Mouse (Mus musculus): Measurements from ENCODE around the gene Hdac7.

Hdac7 gene

DNA sequence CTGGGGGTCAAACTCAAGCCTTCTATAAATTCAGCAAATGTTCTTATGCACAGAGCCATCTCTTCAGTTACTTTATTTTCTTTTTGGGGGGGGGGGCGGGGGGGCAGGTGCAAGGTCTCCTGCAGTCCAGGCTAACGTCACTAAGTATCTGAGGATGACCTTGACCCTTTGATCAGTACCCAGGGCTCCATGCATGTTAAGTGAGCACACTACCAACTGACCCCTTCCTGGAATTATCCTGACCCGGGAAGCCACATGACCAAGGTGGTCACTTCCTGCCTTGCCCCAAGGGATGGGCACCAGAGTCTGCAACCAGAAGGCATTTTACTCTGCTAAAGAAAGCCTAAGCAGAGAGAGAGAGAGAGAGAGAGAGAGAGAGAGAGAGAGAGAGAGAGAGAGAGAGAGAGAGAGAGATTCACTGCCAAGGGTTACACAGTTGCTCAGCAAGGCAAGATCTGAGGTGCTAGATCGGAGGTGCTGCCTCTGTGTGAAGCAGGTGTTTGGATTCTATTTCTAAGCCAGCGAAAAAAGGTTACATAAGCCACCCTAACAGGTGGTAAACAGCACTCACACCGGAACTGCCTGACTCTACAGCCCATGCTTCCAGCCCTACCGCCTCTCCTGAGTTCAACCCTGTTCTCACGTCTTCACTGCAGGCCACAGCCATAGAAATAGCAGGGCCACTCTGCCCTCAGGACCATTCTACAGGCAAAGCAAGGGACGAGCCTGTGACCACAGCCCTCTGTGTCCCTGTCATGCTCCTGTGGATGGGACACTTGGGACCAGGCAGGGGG, 80.8 kb downstream of the Hdac7 start:
- no peak for DNase-seq

DNA sequence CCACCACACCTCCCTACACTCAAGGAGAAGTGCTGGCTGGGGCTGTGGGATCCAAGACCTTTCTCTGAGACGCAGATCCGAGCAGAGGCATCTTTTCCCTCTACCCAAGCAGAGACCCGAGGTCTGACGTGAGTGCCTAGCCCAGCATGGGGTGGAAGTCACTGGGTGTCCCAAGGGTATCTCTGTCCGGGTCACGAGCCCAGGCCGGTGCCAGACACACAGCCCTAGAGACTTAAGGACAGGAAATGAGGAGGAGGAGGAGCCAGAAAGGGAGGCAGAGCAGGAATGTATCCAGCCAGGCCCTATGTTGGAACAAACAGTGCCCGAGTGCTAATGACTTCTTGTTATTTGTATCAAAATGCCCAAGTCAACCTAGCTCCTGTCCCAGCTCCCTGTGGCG, 81.6 kb downstream of the Hdac7 start:
- no peak for DNase-seq

DNA sequence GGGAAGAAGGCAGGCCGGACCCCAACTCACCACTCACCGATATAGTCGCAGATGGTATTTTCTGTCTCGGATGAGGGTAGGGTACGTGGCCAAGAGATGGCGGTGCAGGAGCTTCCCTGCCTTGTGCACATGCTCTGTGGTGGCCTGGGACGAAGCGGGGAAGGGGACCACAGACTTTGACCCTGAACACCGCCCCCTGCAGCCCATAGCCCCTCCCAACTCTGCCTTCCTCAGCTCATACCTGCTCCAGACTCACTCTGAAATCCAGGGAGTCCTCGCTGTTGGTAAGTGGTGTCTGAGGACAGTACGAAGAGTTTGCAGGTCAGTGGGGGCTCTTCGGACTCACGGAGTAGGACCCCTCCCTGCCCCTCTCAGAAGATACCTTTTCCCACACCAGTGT, 82.9 kb downstream of the Hdac7 start:
- no peak for DNase-seq

DNA sequence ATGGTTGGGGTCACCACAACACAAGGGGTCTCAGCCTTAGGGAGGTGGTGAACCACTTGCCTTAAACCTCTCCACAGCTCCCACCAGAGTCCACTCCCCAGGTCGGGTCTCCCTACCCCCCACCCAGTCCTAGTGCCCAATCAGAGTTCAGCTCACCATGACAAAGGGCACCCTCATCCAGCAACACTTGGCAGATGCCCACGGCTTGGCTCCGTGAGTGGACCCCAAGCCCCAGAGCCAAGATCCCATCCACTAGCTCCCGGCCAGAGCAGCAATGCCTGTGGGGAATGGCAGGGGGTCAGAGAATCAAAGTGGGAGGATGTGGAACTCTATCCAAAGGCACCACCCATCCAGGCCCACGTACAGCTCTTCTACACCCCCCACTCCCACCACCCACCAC, 83.3 kb downstream of the Hdac7 start:
- no peak for DNase-seq

DNA sequence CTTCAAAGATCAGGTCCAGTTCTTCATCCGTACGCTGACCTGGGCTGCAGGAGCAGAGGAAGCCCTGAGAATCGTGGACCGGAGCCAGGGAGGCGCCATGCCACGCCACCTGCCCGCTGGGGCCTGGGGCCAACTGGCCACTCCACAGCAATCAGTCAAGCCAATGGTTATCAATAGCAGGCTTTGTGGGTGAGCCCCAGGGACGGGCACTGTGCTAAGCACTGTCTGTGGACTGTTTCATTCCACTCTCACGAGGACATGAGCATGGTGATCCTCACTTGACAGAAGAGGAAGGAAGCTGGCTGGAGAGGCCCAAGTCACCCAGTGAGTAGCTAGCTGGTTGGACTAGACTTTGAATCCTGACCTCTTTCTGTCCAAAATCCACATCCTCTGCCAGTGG, 84.3 kb downstream of the Hdac7 start:
- peak; percentile 65 for DNase-seq

DNA sequence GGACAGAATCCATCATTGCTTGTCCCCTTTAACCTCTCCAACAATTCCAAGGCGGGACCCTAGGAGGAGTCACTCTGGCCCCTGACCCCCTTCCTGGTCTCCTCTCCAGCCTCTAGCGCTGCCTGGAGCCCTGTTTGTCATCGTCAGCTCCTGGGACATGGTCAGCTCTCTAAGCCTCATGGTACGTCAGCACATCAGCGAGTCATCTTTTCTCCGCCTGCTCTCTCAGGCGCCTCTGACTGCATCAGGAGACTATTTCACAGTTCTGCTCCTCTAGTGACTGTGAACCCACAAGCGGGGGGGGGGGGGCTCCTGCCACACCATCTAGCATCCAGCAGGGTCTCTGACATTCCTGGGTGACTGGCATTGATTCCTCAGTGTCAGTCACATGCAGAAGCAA, 88.9 kb downstream of the Hdac7 start:
- DNase-seq, result no peak

DNA sequence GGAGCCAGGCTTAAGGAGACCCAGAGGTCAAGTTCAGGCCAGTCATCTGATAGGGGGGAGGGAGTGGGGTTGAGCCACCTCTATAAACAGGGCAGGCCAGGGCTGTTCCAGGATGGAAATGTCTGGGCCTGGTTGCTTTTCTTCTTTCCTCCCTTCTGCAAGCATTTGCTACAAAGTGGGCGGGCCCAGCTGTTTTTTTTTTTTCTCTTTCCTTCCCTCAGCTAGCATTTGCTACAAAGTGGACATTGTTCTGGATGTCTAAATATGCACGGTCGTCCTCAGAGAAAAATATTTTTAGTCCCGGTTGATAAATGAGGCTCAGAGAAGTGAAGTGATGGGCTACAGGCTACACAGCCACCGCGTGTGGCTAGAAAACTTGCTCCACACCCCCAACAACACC, 89.8 kb downstream of the Hdac7 start:
- no peak for DNase-seq

DNA sequence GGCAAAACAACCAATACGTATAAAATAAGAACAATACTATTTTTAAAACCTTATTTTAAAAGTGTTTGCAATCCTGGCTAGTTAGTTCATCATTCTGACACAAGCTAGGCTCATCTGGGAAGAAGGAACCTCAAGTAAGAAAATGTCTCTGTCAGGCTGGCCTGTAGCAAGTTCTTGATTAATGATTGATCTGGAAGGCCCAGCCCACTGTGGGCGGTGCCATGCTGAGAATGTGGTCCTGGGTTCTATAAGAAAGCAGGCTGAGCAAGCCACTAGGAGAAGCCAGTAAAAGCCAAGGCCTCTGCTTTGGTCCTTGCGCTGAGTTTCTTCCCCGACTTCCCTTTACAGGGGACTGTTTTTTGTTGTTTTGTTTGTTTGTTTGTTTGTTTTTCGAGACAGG, 91.8 kb downstream of the Hdac7 start:
- no peak for DNase-seq

DNA sequence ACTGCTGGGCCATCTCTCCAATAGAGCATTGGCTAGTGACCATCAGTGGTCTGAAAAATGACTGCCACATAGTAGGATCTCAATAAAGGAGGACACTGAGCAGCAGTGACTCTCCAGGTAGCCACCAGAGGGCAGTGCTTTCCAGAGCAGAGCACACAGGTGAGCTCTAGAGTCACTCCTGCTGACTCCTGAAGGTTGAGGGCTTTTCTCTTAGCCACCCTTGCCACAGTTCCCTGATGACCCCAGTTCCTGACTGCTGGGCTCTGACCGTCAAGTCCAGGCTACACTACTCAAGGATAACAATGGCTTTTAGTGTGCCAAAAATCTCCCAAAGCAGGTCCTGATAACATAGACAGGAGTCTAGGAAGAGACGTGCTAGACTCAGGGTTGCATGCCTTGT, 92.6 kb downstream of the Hdac7 start:
- DNase-seq, result no peak

DNA sequence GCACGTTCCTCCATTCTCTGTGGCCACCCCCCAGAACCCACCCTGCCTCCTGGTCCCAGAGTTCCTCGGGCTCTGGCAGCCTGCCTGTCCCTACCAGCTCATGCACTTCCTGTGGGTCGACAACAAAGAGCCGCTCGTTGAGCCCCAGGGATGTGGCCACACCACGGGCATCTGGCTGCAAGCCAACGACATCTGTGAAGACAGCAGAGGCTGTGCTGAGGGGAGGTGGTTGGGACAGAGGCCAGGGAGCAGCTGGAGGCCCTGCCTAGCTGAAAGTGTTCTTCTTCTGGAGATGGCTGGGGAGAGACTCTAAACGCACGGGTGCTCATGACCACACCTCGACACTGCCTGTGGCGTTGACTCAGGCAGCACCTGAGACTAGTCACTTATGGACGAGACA, 93.6 kb downstream of the Hdac7 start:
- peak; percentile 18 for DNase-seq

DNA sequence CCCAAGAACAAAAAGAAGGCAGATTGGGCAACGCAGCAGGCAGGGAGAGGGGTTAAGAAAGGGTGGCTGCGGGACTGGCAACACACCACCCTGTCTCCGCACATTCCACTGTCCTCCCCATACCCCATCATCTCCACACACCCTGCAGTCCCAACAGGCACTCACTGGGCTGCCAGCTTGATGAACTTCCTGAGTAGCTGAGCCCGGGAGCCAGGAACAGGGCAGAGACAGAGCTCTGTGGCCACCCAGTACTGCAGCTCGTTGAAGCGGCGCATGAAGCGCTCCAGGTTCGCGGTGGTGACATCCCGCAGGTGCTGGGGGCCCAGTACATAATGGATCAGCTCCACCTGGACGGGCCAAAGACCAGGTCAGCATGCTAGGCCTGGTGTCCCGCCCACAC, 94.5 kb downstream of the Hdac7 start:
- no peak for DNase-seq

DNA sequence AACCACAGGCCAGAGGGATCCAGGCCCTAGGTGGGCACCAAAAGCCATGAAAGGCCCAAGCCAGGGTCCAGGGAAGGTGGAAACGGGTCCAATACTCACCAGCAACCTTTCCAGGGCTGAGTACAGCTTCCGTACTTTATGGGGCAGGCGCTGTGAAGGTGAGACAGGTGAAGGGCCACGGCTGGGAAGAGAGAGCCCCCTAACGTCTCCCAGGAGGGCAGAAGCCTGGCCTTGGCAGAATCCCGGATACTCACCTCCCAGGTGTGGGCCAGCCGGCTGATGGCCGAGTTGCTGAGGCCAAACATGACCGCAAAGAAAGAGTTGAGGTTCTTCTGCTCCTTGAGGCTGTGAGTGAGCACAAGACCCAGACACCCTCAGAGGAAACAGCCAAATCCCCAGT, 94.9 kb downstream of the Hdac7 start:
- DNase-seq, result no peak

DNA sequence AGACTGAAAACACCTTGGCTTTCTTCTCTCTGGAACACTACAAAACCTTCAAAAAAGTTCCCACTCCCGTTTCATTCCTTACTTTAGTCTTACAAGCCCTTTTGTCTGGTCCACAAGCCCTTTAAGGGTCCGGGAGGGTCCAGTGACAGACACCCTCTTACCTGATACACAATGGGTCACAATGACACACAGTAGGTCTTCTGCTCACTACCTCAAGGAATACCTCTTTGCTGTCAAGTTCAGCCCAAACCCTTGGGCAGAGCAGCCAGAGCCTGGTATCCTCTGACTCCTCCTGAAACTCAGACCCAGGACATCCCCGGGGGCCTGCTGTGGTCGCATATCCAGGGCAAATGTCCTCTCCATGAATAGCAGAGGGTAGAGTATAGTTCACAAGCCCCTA, 95.3 kb downstream of the Hdac7 start:
- no peak for DNase-seq

DNA sequence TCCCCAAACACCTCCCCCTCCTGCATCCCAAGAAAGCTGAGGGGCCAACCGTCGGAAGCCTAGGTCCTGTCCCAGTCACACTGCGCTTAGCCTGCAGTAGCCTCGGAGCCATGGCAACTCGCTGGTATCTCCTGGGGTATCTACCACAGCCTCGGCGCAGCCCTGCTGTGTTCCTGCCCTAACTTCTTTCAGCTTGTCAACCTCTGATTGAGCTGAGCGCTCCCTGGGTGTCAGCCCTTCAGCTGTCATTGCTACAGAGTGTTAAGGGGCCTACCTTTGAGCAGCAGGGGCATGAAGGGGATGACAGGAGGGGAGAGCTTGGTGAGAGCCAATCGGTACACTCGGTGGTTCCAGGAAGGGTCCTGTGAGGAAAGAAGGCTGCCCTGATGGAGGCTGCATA, 96.0 kb downstream of the Hdac7 start:
- DNase-seq, result no peak

DNA sequence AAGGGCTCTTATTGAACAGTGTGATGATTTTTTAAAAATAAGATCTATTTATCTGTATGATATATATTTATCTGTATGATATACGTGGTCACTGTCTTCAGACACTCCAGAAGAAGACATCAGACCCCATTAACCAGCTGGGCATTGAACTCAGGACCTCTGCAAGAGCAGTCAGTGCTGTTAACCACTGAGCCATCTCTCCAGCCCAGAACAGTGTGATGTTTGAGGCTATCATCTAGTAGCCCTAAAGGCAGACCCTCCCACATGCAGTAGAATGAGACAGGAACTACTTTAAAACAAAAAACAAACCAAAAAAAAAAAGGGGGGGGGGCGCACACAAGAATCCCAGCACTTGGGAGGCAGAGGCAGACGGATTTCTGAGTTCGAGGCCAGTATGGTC, 96.8 kb downstream of the Hdac7 start:
- no peak for DNase-seq

DNA sequence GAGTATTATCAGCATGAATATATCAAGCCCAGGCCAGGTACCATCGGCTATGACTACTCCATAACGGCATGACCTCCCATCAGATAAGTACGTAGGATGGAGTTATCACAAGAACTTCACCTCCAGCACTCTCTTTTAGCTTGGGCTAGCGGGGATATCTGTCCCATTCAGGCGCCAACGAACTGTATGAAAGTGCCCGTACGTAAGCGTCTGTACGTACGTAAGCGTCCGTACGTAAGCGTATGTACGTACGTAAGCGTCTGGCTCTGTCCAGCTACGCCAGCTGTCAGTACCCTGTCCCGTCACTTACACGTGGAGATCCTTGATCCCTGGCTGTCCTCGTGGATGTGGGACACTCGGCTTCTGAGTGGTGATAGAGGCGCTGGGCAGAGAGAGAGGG, 97.6 kb downstream of the Hdac7 start:
- no peak for DNase-seq

DNA sequence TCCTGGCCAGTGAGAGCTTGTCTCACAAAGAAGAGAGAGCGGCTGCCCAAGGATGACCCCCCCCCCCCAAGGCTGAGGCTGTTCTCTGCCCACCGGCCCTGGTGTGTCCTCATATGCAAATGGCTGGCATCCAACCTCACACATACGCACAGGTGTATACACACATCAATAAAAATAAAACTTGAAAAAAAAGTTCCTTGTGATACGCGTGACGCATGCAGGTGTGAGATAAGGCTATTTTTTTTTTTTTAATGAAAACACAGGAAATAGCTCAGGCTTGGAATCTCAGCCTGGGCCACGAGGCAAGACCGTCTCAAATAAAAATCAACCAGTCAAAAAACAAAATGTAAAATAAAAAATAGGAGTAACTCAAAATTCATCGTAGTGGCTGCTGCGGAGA, 98.0 kb downstream of the Hdac7 start:
- DNase-seq, result no peak

DNA sequence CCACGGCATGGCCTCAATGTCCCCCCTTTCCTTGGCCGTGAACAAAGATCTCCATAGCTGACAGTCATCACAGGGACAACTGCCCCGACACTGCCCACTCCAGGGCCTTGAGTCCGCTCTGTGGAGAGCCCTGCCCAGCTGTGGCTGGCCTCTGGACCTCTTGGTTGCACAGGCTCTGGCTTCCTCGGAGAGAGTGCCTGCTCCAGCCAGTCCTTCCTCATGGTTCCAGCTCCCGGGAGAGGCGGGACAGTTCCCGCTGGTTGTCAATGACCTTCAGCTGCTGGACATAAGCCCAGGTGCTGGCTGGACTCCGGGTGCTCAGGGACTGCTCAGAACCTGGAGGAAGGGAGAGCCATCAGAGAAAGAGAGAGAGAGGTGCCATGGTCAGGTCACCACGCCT, 99.0 kb downstream of the Hdac7 start:
- no peak for DNase-seq

DNA sequence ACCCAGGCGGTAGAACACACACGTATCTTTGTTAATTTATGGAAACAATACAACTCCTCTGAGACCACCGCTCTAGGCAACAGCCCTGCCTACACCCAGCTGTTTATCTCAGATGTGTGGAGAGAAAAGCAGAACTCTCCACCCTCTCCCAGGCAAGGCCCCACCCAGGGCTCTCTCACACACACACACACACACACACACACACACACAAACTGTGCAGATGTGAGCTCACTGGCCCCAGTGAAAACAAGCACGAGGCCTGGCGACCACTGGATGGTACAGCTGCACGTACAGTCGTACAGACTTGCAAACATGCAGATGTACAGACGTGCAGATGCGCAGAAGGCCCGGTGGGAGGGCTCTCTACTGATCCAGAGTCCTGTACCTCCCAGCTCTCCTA, 99.4 kb downstream of the Hdac7 start:
- DNase-seq, result no peak

DNA sequence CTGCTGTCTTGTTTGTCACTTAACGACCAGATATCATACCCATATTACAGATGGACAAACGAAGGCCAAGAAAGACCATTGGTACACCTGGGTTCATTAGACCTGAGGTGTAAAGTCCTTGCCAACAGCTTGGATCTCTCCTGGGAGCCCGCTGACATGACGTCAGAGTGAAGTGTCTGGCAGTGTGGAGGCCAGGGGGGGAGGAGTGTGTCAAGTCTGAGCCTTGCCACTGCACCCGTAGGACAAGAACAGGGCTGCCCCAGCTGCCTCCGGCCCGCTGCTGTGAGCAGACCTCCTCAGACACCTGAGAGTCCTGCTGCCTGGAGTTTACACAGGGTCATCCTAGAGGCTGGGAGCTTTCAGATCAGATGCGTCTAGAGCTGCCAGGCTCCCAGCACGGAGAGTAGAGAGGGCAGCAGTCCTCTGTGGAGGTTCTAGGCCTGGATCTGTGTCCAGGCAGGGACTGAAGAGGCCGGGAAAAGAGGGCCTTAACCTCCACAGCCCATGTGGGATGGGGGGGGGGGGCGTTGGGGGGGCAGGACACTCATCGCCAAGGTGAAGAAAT, 100.3 kb downstream of the Hdac7 start:
- DNase-seq, result no peak

DNA sequence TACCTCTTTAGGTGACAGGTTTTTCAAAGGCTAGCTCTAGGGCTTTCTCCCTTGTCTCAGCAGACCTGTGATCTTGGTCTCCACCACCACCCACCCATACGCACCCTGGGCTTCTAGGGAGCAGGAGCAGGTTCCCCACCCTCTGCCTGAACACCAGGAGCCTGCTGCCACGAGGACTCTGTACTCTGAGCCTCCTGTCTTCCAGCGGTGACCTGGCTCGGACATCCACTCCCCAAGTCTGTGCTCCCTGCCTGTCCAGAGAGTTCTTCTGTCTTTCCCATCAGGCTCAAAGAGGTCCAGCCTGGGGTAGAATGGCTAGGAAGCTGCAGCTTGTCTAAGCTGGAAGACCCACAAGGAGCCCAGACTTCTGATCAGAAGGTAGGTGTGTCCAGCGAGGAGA, 101.1 kb downstream of the Hdac7 start:
- DNase-seq, result no peak
